Mouse (Mus musculus) heart, adult 2 months (tissue): ENCODE measurements around the gene Tmprss12.

Experiments
- CTCF ChIP-seq: fragments of 200-600 bp; IDR thresholded peaks from 2 replicates; pipeline ENCODE4 v1.8.1; 2022; ENCODE audit warnings: antibody characterized with exemption, mild to moderate bottlenecking, moderate library complexity
- EP300 ChIP-seq: fragments of 200-500 bp; IDR thresholded peaks from 2 replicates; pipeline ENCODE4 v1.6.1; 2011; ENCODE audit warnings: low read depth, low read length, control low read depth; ENCODE audit not compliant: insufficient read depth
- POLR2A ChIP-seq: fragments of 200-500 bp; IDR thresholded peaks from 2 replicates; pipeline ENCODE4 v1.6.1; 2011; ENCODE audit warnings: mild to moderate bottlenecking, low read depth, low read length, control low read depth; ENCODE audit not compliant: insufficient read depth

- TF ChIP-seq CTCF (no peak), POLR2A (no peak), EP300 (no peak)
These were observed 17.2 kb downstream of the Tmprss12 start for GRCm38 (mm10) chr15:100297856-100298255.
